Mouse (Mus musculus) hindbrain, postnatal 0 days (tissue): Measurements from ENCODE around the gene Rbms1. TPM values are rescaled to one million over a fixed set of nuclear protein-coding genes. Genes with fewer than 3 reads are reported as not detected.
A peak's percentile ranks its signal among the peaks of the same experiment; 100 is the strongest.

Experiments used
- ATAC-seq: fragments of 200-750 bp; cut with Nextera tagmentation; 2 replicates; pipeline ENCODE4 v1.8.0; 2017; ENCODE audit warnings: mild to moderate bottlenecking, moderate TSS enrichment, moderate library complexity
- DNase-seq: peaks from one replicate; pipeline ENCODE4 v3.0.0-alpha.2; 2015; ENCODE audit warnings: low spot score
- H3K27ac ChIP-seq: fragments of 300-500 bp; sonication (generic); 2 replicates; pipeline ENCODE4 v1.5.1; 2014; ENCODE audit warnings: mild to moderate bottlenecking
- H3K27me3 ChIP-seq: fragments of 300-500 bp; sonication (generic); 2 replicates; pipeline ENCODE4 v1.6.1; 2014; ENCODE audit warnings: low read length, mixed read lengths; ENCODE audit not compliant: insufficient read depth
- H3K36me3 ChIP-seq: fragments of 300-500 bp; sonication (generic); 2 replicates; pipeline ENCODE4 v1.6.1; 2014; ENCODE audit warnings: low read length, mixed read lengths; ENCODE audit not compliant: insufficient read depth
- H3K4me1 ChIP-seq: fragments of 300-500 bp; sonication (generic); 2 replicates; pipeline ENCODE4 v1.6.1; 2014; ENCODE audit warnings: antibody characterized with exemption, low read length, mixed read lengths; ENCODE audit not compliant: insufficient read depth
- H3K4me2 ChIP-seq: fragments of 300-500 bp; sonication (generic); 2 replicates; pipeline ENCODE4 v1.6.1; 2014; ENCODE audit warnings: low read depth, mild to moderate bottlenecking, low read length, moderate library complexity, mixed read lengths
- H3K4me3 ChIP-seq: fragments of 300-500 bp; sonication (generic); 2 replicates; pipeline ENCODE4 v1.5.1; 2014; ENCODE audit warnings: low read length
- H3K9ac ChIP-seq: fragments of 300-500 bp; sonication (generic); replicated peaks from 2 replicates; pipeline ENCODE4 v1.6.1; 2014; ENCODE audit warnings: mild to moderate bottlenecking, low read length, moderate library complexity, mixed read lengths
- H3K9me3 ChIP-seq: fragments of 300-500 bp; sonication (generic); 2 replicates; pipeline ENCODE4 v1.6.1; 2016; ENCODE audit warnings: low read length, mixed read lengths
- CTCF ChIP-seq: IDR thresholded peaks from 2 replicates; pipeline ENCODE4 v1.5.1; 2016; ENCODE audit warnings: antibody characterized with exemption, control low read depth, low read depth
- WGBS: fragments of 180-500 bp; shearing (Covaris S2); extraction: QIAGEN DNeasy Blood & Tissue Kit; methylation state at CpG from one replicate; pipeline ENCODE4 v1.1.7; 2014; 5-methylcytosine and 5-hydroxymethylcytosine counted together
- polyA plus RNA-seq: library from polyadenylated mRNA; unstranded; fragments of >200 nt; fragmentation: Nextera tagmentation; extraction: Ambion mirVana; gene quantifications from 2 replicates; pipeline ENCODE4 v1.2.1, GENCODE M21; 2015
- total RNA-seq: library from RNA; depleted of rRNA; stranded (reverse); fragments of >200 nt; gene quantifications from 2 replicates; pipeline ENCODE4 v1.2.3, GENCODE M21; 2014

The Rbms1 gene
- total and polyA plus RNA-seq, 2 experiments from 2014 or later = 66.2 to 69.7 TPM

DNA sequence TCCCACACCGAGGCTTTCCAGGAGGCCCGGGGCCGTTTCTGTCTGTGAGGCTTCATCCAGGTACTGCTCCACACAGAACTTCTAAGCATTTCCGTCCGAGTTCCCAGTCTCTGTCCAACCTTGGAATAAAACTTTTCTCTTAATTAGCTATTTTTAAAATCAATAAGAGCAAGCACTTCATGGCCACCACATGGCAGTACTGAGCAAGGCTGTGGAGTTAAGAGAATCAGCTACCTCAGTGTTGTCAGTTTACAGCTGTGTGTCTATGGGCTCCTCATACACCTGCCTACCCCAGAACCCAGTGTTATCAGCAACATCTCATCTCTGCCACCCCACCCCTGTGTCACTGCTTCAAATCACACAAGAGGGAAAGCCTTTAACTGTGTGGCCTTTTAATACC, 175.9 kb downstream of the Rbms1 start:
- peak; percentile 64 for TF ChIP-seq CTCF
- WGBS = 89% methylated on average over 5 of the region's 5 CpGs
- DNase-seq (no peak), ATAC-seq (no peak)
- Histone ChIP-seq H3K9me3 (no peaks in the 10 kb centered on the region), H3K4me3 (no peak overlapping the region), H3K4me1 (no peaks in the 10 kb centered on the region), H3K36me3 (0 out of 2 replicates have a peak, but pooled peaks cover 1% of the 10 kb centered on the region), H3K9ac (no peak overlapping the region), H3K27me3 (no peaks in the 10 kb centered on the region), H3K27ac (no peak overlapping the region), H3K4me2 (no peak overlapping the region)

DNA sequence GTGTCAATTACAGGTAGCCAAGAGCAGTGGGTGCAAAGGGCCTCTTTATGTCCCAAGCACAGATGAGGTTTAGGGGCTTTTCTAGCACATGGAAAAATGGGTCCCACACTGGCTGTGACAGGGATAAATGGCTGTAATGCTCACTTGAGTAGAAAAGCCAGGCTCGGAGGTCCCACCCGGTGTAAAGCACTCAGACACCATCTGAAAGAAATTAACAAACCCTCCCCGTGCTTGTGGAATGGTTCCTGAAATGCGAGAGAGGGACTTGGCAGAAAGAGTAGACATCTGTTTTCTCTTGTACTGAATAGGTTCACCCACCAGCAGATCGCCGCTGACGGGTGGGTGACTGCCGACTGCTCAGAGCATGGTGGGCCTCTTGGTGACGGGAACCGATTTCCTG, 176.7 kb downstream of the Rbms1 start:
- Histone ChIP-seq H3K4me2 (no peak overlapping the region), H3K9ac (no peak overlapping the region), H3K27ac (no peak overlapping the region), H3K4me3 (no peak overlapping the region), H3K9me3 (no peaks in the 10 kb centered on the region), H3K36me3 (0 out of 2 replicates have a peak, but pooled peaks cover 8% of the 10 kb centered on the region), H3K4me1 (no peaks in the 10 kb centered on the region), H3K27me3 (no peaks in the 10 kb centered on the region)
- WGBS = 32% methylated on average over 10 of the region's 10 CpGs
- ATAC-seq (peak; percentile 8; the same call in 1 of the 2 replicates), DNase-seq (peak; percentile 55)
- TF ChIP-seq CTCF = no peak

GRCm38 (mm10) chr2:60774501-60774900, 188.5 kb downstream of the Rbms1 start:
- 70% methylated on average over 3 of the region's 3 CpGs for WGBS
- no peaks in the 10 kb centered on the region for H3K9me3 ChIP-seq
- H3K27ac ChIP-seq = no peak overlapping the region
- 0 out of 2 replicates have a peak, but pooled peaks cover 17% of the 10 kb centered on the region for H3K36me3 ChIP-seq
- H3K9ac ChIP-seq = no peak overlapping the region
- no peak for TF ChIP-seq CTCF
- H3K27me3 ChIP-seq = no peaks in the 10 kb centered on the region
- ATAC-seq (no peak), DNase-seq (no peak)
- H3K4me2 ChIP-seq = no peak overlapping the region
- H3K4me3 ChIP-seq = no peak overlapping the region
- H3K4me1 ChIP-seq = no peaks in the 10 kb centered on the region

DNA sequence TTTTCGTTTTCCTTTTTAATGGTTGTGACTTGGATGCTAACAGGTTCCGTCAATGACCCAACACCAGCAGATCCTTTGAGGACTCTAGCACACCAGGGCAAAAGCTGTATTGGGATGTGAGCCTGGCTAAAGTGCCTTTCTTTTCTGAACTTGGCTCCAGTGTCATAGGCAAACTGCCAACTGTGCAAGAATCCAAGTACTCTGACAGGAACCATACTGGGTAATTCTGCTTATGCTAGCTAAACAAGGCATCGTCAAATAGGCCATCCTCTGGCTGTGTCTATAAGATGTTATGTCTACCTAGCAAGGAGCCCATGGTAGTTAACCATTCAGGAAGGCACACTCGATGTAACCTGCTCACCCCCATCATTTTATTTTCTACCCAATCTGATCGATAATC, 189.4 kb downstream of the Rbms1 start:
- TF ChIP-seq CTCF = no peak
- ATAC-seq = peak; percentile 51; the same call in 1 of the 2 replicates

GRCm38 (mm10) chr2:60766420-60766819, 196.6 kb downstream of the Rbms1 start:
- DNase-seq = no peak

More for the DNA sequence above, 189.4 kb downstream of the Rbms1 start:
- Histone ChIP-seq H3K9ac (no peak overlapping the region), H3K27ac (no peak overlapping the region), H3K4me2 (no peak overlapping the region), H3K36me3 (0 out of 2 replicates have a peak, but pooled peaks cover 17% of the 10 kb centered on the region), H3K9me3 (no peaks in the 10 kb centered on the region), H3K4me3 (no peak overlapping the region), H3K27me3 (no peaks in the 10 kb centered on the region), H3K4me1 (no peaks in the 10 kb centered on the region)
- peak; percentile 78 for DNase-seq
- WGBS = 50% methylated on average over 5 of the region's 5 CpGs

GRCm38 (mm10) chr2:60756218-60756617, 206.8 kb downstream of the Rbms1 start:
- Histone ChIP-seq H3K36me3 (peaks cover 8% of the 10 kb centered on the region; the same call in 1 of the 2 replicates), H3K4me3 (no peak overlapping the region), H3K27me3 (no peaks in the 10 kb centered on the region), H3K27ac (no peak overlapping the region), H3K9me3 (no peaks in the 10 kb centered on the region), H3K4me2 (no peak overlapping the region), H3K4me1 (no peaks in the 10 kb centered on the region), H3K9ac (no peak overlapping the region)
- WGBS = 50% methylated on average over 9 of the region's 9 CpGs
- TF ChIP-seq CTCF = no peak
- DNase-seq = peak; percentile 59
- ATAC-seq = peak; percentile 68

More at GRCm38 (mm10) chr2:60766420-60766819, 196.6 kb downstream of the Rbms1 start:
- no peak for ATAC-seq
- no peak overlapping the region for H3K4me2 ChIP-seq
- 44% methylated on average over 8 of the region's 8 CpGs for WGBS
- no peak overlapping the region for H3K9ac ChIP-seq
- H3K36me3 ChIP-seq = peaks cover 8% of the 10 kb centered on the region; the same call in 1 of the 2 replicates
- no peak overlapping the region for H3K4me3 ChIP-seq
- no peaks in the 10 kb centered on the region for H3K27me3 ChIP-seq
- no peaks in the 10 kb centered on the region for H3K9me3 ChIP-seq
- peak overlapping the region; percentile 3; the same call in 1 of the 2 replicates for H3K27ac ChIP-seq
- no peak for TF ChIP-seq CTCF
- H3K4me1 ChIP-seq = no peaks in the 10 kb centered on the region

DNA sequence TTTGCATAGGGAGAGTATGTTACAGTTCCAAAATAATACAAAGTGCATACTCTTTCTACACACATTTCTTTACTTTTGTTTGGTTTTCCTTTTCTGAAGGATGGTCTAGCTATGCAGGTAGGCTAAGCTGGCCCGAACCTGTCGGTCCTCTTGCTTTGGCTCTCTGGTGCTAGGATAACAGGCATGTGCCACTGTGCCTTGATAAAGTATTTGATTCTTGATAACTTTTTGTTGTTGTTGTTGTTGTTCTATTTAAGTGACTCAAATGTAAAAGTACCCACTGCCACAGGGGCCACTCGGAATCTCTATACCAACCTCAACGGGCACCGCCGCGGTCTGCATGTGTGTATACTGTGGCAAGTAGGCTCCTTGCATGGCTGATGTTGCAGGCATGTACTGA, 207.9 kb downstream of the Rbms1 start:
- no peak overlapping the region for H3K4me3 ChIP-seq
- no peaks in the 10 kb centered on the region for H3K27me3 ChIP-seq
- TF ChIP-seq CTCF = no peak
- DNase-seq (no peak), ATAC-seq (no peak)
- H3K4me2 ChIP-seq = no peak overlapping the region
- WGBS = 98% methylated on average over 7 of the region's 7 CpGs
- no peaks in the 10 kb centered on the region for H3K9me3 ChIP-seq
- no peaks in the 10 kb centered on the region for H3K4me1 ChIP-seq
- peaks cover 8% of the 10 kb centered on the region; the same call in 1 of the 2 replicates for H3K36me3 ChIP-seq
- no peak overlapping the region for H3K27ac ChIP-seq
- H3K9ac ChIP-seq = no peak overlapping the region
